Mouse (Mus musculus): ENCODE measurements around the gene Gm45062. TPM values are rescaled to one million over a fixed set of nuclear protein-coding genes. Genes with fewer than 3 reads are reported as not detected.

Gene Gm45062
- total and polyA plus RNA-seq, 3 experiments, result 2.7 to 4.1 (median 3.2) TPM

GRCm38 (mm10) chr6:8285401-8285960 lies 26.2 kb downstream of the Gm45062 start:
- Histone ChIP-seq H3K36me3 (replicated peaks in 1 of 2; ENCODE audit: control insufficient read depth in 1 of 2, insufficient read depth in 1 of 2, low read length in 1 of 2) (peaks cover 0 to 13% of the 10 kb centered on the region in 2 experiments), H3K27ac (ENCODE audit: insufficient read depth, low read depth) (no peak overlapping the region), H3K79me2 (replicated peaks; ENCODE audit: control insufficient read depth, extremely low read depth, insufficient read depth, poor library complexity, severe bottlenecking) (peaks cover 3% of the 10 kb centered on the region), H3K4me2 (ENCODE audit: insufficient read depth, low read depth, poor library complexity, severe bottlenecking) (no peak overlapping the region), H3K27me3 (replicated peaks) (no peaks in the 10 kb centered on the region), H3K4me1 (ENCODE audit: control insufficient read depth in 1 of 2, insufficient read depth in 2 of 2) (peaks cover 12 to 44% of the 10 kb centered on the region in 2 experiments), H3K9me3 (replicated peaks; ENCODE audit: low read length) (no peaks in the 10 kb centered on the region), H3K9ac (ENCODE audit: insufficient read depth, low read depth) (no peak overlapping the region), H3K4me3 (replicated peaks in 1 of 3; ENCODE audit: low read depth in 2 of 3, low read length in 2 of 3, poor library complexity in 1 of 3) (no peak overlapping the region)
- in situ Hi-C loops (cut with MboI; ENCODE audit: low pct_ligation_motif_present, low pct_unique_long_range_greater_than_20kb, low sequenced_read_pairs) (loop anchor here (25.0 kb wide), 1 partner anchor 402 kb away; no protein-coding TSS in a partner anchor), dilution Hi-C loops (cut with MboI; ENCODE audit: extremely low pct_ligation_motif_present, extremely low pct_unique_long_range_greater_than_20kb, low sequenced_read_pairs) (no loop called here)
- DNase-seq (ENCODE audit: extremely low read depth), result no peak
- TF ChIP-seq HCFC1 (IDR thresholded peaks at IDR 0.05; ENCODE audit: low read depth, low read length) (no peak), RCOR1 (conservative IDR thresholded peaks at IDR 0.05; ENCODE audit: low read depth, low read length) (no peak), KAT2A (IDR thresholded peaks at IDR 0.05; ENCODE audit: insufficient replicate concordance, low read length) (no peak), UBTF (IDR thresholded peaks at IDR 0.05; ENCODE audit: low read depth, low read length) (no peak), ZNF384 (IDR thresholded peaks at IDR 0.05; ENCODE audit: low read depth, low read length) (no peak), RAD21 (IDR thresholded peaks at IDR 0.05; ENCODE audit: low read depth, low read length) (no peak), BHLHE40 (IDR thresholded peaks at IDR 0.05; ENCODE audit: low read depth, low read length) (no peak), NRF1 (IDR thresholded peaks at IDR 0.05; ENCODE audit: low read depth, low read length) (no peak), MEF2A (IDR thresholded peaks at IDR 0.05; ENCODE audit: borderline replicate concordance, low read depth, low read length) (no peak), PAX5 (IDR thresholded peaks at IDR 0.05; ENCODE audit: low read length) (no peak), MAFK (IDR thresholded peaks at IDR 0.05; ENCODE audit: insufficient replicate concordance, low read length) (no peak)

DNA sequence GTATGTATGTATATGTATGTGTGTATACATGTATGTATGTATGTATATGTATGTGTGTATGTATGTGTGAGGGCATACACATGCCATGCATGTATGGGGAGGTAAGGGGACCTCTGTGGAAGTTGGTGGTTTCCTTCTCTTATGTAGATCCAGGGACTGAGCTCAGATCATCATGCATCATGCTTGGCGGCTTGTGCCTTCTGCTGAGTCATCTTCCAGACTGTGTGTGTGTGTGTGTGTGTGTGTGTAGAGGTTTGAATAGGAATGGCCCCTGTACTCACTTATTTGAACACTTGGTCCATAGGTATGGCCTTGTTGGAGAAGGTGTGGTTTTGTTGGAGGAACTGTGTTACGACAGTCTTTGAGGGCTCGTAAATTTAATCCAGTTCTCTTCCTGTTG lies 26.9 kb downstream of the Gm45062 start:
- Histone ChIP-seq H3K4me1 (ENCODE audit: control insufficient read depth in 1 of 2, insufficient read depth in 2 of 2) (peaks cover 18 to 49% of the 10 kb centered on the region in 2 experiments), H3K27ac (ENCODE audit: insufficient read depth, low read depth) (no peak overlapping the region), H3K4me2 (ENCODE audit: insufficient read depth, low read depth, poor library complexity, severe bottlenecking) (no peak overlapping the region), H3K4me3 (replicated peaks in 1 of 3; ENCODE audit: low read depth in 2 of 3, low read length in 2 of 3, poor library complexity in 1 of 3) (no peak overlapping the region), H3K9ac (ENCODE audit: insufficient read depth, low read depth) (no peak overlapping the region), H3K79me2 (replicated peaks; ENCODE audit: control insufficient read depth, extremely low read depth, insufficient read depth, poor library complexity, severe bottlenecking) (peaks cover 3% of the 10 kb centered on the region), H3K36me3 (replicated peaks in 1 of 2; ENCODE audit: control insufficient read depth in 1 of 2, insufficient read depth in 1 of 2, low read length in 1 of 2) (peaks cover 0 to 13% of the 10 kb centered on the region in 2 experiments), H3K9me3 (replicated peaks; ENCODE audit: low read length) (no peaks in the 10 kb centered on the region), H3K27me3 (replicated peaks) (no peaks in the 10 kb centered on the region)
- no peak for DNase-seq (ENCODE audit: extremely low read depth)
- no peak for TF ChIP-seq EP300 (IDR thresholded peaks at IDR 0.05; ENCODE audit: low read length)
- TF ChIP-seq MAFK (IDR thresholded peaks at IDR 0.05; ENCODE audit: insufficient replicate concordance, low read length), result peak; percentile 49; the same call in 1 of the 2 replicates
- in situ Hi-C loops (cut with MboI; ENCODE audit: low pct_ligation_motif_present, low pct_unique_long_range_greater_than_20kb, low sequenced_read_pairs) (loop anchor here (25.0 kb wide), 1 partner anchor 401 kb away; no protein-coding TSS in a partner anchor), dilution Hi-C loops (cut with MboI; ENCODE audit: extremely low pct_ligation_motif_present, extremely low pct_unique_long_range_greater_than_20kb, low sequenced_read_pairs) (no loop called here)
